ENCODE assay signal across 21 mouse cellular contexts in genomic region chr7:118135128-118135527, GRCm38 (mm10).
"Had no signal": no experiment of that assay in that cellular context is flagged by ENCODE, and none has a peak within 500 bp of the region (broad histone marks: within the 10 kb centered on the region; RNA-seq: fewer than 3 reads in every experiment).

No protein-coding gene starts in this region.

- H3K9ac ChIP-seq: liver, embryonic 15.5 days; liver, postnatal 0 days; lung, embryonic 15.5 days; midbrain, embryonic 13.5 days; midbrain, embryonic 15.5 days; neural tube, embryonic 13.5 days; neural tube, embryonic 15.5 days; stomach, embryonic 15.5 days had no signal

- H3K4me3 ChIP-seq: liver, embryonic 15.5 days; lung, embryonic 15.5 days; megakaryocyte, embryonic 14.5 days; midbrain, embryonic 13.5 days; midbrain, embryonic 15.5 days; neural tube, embryonic 13.5 days; neural tube, embryonic 15.5 days; stomach, embryonic 15.5 days had no signal

- H3K27ac ChIP-seq: liver, embryonic 15.5 days; lung, embryonic 15.5 days; macrophage; midbrain, embryonic 13.5 days; midbrain, embryonic 15.5 days; neural tube, embryonic 13.5 days; neural tube, embryonic 15.5 days; stomach, embryonic 15.5 days; stomach, postnatal 0 days had no signal

- H3K9me3 ChIP-seq: liver, embryonic 15.5 days; lung, embryonic 15.5 days; megakaryocyte, embryonic 14.5 days; midbrain, embryonic 13.5 days; midbrain, embryonic 15.5 days; neural tube, embryonic 13.5 days; neural tube, embryonic 15.5 days; stomach, embryonic 15.5 days had no signal

- ATAC-seq: liver, postnatal 0 days; lung, postnatal 0 days; midbrain, embryonic 13.5 days; midbrain, embryonic 15.5 days had no signal

- DNase-seq: liver, postnatal 0 days; lung, adult 2 months; lung, postnatal 14 days; lung, postnatal 36 days; retina, postnatal 1 day; right cerebral cortex, adult 18-20 months; thymus, adult 2 months; thymus, postnatal 25 days; thymus, postnatal 4 days had no signal

- H3K4me2 ChIP-seq: liver, embryonic 15.5 days; lung, embryonic 15.5 days; midbrain, embryonic 11.5 days; midbrain, embryonic 13.5 days; midbrain, embryonic 15.5 days; neural tube, embryonic 13.5 days; neural tube, embryonic 15.5 days; stomach, embryonic 15.5 days had no signal

- H3K27me3 ChIP-seq: liver, embryonic 15.5 days; lung, embryonic 15.5 days; megakaryocyte, embryonic 14.5 days; midbrain, embryonic 13.5 days; midbrain, embryonic 15.5 days; neural tube, embryonic 13.5 days; neural tube, embryonic 15.5 days; stomach, embryonic 15.5 days had no signal
